Mouse (Mus musculus): ENCODE results near the gene Ncoa1. TPM values are rescaled to one million over a fixed set of nuclear protein-coding genes. Genes with fewer than 3 reads are reported as not detected.

The Ncoa1 gene
- polyA plus RNA-seq, 1 experiment from 2014 or later: 4.9 TPM

GRCm38 (mm10) chr12:4506810-4507430 lies 29.9 kb upstream of the Ncoa1 start:
- Histone ChIP-seq H3K4me2 (no peak overlapping the region), H3K4me1 (ENCODE audit: control insufficient read depth, insufficient read depth, low read length) (peaks cover 6% of the 10 kb centered on the region; the same call in 1 of the 2 replicates), H3K9ac (ENCODE audit: low read length) (no peak overlapping the region), H3K27ac (ENCODE audit: low read depth, low read length) (no peak overlapping the region), H3K4me3 (ENCODE audit: low read depth, low read length) (no peak overlapping the region), H3K36me3 (ENCODE audit: control insufficient read depth, insufficient read depth, low read length) (no peaks in the 10 kb centered on the region), H3K27me3 (ENCODE audit: control insufficient read depth, insufficient read depth, low read length) (no peaks in the 10 kb centered on the region), H3K9me3 (ENCODE audit: control insufficient read depth, low read length) (no peaks in the 10 kb centered on the region)
- no peak for ATAC-seq (ENCODE audit: low FRiP score)
- peak; percentile 75 for DNase-seq (ENCODE audit: low spot score, missing footprints)
- WGBS: 34% methylated on average over 7 of the region's 7 CpGs

- Histone ChIP-seq H3K4me2 (no peak overlapping the region), H3K4me1 (ENCODE audit: control insufficient read depth, insufficient read depth, low read length) (peaks cover 6% of the 10 kb centered on the region; the same call in 1 of the 2 replicates), H3K36me3 (ENCODE audit: control insufficient read depth, insufficient read depth, low read length) (no peaks in the 10 kb centered on the region), H3K9me3 (ENCODE audit: control insufficient read depth, low read length) (no peaks in the 10 kb centered on the region), H3K4me3 (ENCODE audit: low read depth, low read length) (no peak overlapping the region), H3K27ac (ENCODE audit: low read depth, low read length) (no peak overlapping the region), H3K27me3 (ENCODE audit: control insufficient read depth, insufficient read depth, low read length) (no peaks in the 10 kb centered on the region), H3K9ac (ENCODE audit: low read length) (no peak overlapping the region)
- ATAC-seq (ENCODE audit: low FRiP score) (no peak), DNase-seq (ENCODE audit: low spot score, missing footprints) (peak; percentile 59)
- 84% methylated on average over 6 of the region's 6 CpGs for WGBS
Measured at GRCm38 (mm10) chr12:4505298-4505697, 28.3 kb upstream of the Ncoa1 start.

GRCm38 (mm10) chr12:4503673-4504326 lies 26.8 kb upstream of the Ncoa1 start:
- WGBS: 65% methylated on average over 2 of the region's 2 CpGs
- no peak overlapping the region for H3K27ac ChIP-seq (ENCODE audit: low read depth, low read length)
- H3K36me3 ChIP-seq (ENCODE audit: control insufficient read depth, insufficient read depth, low read length): no peaks in the 10 kb centered on the region
- no peaks in the 10 kb centered on the region for H3K27me3 ChIP-seq (ENCODE audit: control insufficient read depth, insufficient read depth, low read length)
- ATAC-seq (ENCODE audit: low FRiP score) (peak; percentile 40; the same call in 1 of the 2 replicates), DNase-seq (ENCODE audit: low spot score, missing footprints) (peak; percentile 60)
- H3K9me3 ChIP-seq (ENCODE audit: control insufficient read depth, low read length): no peaks in the 10 kb centered on the region
- H3K4me2 ChIP-seq: no peak overlapping the region
- H3K4me1 ChIP-seq (ENCODE audit: control insufficient read depth, insufficient read depth, low read length): peaks cover 6% of the 10 kb centered on the region; the same call in 1 of the 2 replicates
- no peak overlapping the region for H3K4me3 ChIP-seq (ENCODE audit: low read depth, low read length)
- H3K9ac ChIP-seq (ENCODE audit: low read length): no peak overlapping the region

GRCm38 (mm10) chr12:4501916-4502315 lies 24.9 kb upstream of the Ncoa1 start:
- peak; percentile 57 for DNase-seq (ENCODE audit: low spot score, missing footprints)
- Histone ChIP-seq H3K4me2 (no peak overlapping the region), H3K36me3 (ENCODE audit: control insufficient read depth, insufficient read depth, low read length) (no peaks in the 10 kb centered on the region), H3K9me3 (ENCODE audit: control insufficient read depth, low read length) (no peaks in the 10 kb centered on the region), H3K27me3 (ENCODE audit: control insufficient read depth, insufficient read depth, low read length) (no peaks in the 10 kb centered on the region), H3K4me1 (ENCODE audit: control insufficient read depth, insufficient read depth, low read length) (peaks cover 3% of the 10 kb centered on the region; the same call in 1 of the 2 replicates), H3K27ac (ENCODE audit: low read depth, low read length) (no peak overlapping the region), H3K4me3 (ENCODE audit: low read depth, low read length) (no peak overlapping the region), H3K9ac (ENCODE audit: low read length) (no peak overlapping the region)
- no peak for ATAC-seq (ENCODE audit: low FRiP score)
- WGBS: 48% methylated on average over 3 of the region's 3 CpGs

GRCm38 (mm10) chr12:4500516-4500915 lies 23.5 kb upstream of the Ncoa1 start:
- Histone ChIP-seq H3K9me3 (ENCODE audit: control insufficient read depth, low read length) (no peaks in the 10 kb centered on the region), H3K4me2 (no peak overlapping the region), H3K4me3 (ENCODE audit: low read depth, low read length) (no peak overlapping the region), H3K27me3 (ENCODE audit: control insufficient read depth, insufficient read depth, low read length) (no peaks in the 10 kb centered on the region), H3K4me1 (ENCODE audit: control insufficient read depth, insufficient read depth, low read length) (peaks cover 3% of the 10 kb centered on the region; the same call in 1 of the 2 replicates), H3K36me3 (ENCODE audit: control insufficient read depth, insufficient read depth, low read length) (no peaks in the 10 kb centered on the region), H3K9ac (ENCODE audit: low read length) (no peak overlapping the region), H3K27ac (ENCODE audit: low read depth, low read length) (no peak overlapping the region)
- peak; percentile 54 for DNase-seq (ENCODE audit: low spot score, missing footprints)
- ATAC-seq (ENCODE audit: low FRiP score): no peak
- 94% methylated on average over 4 of the region's 4 CpGs for WGBS

- peak; percentile 41 for DNase-seq (ENCODE audit: low spot score, missing footprints)
- Histone ChIP-seq H3K27ac (ENCODE audit: low read depth, low read length) (no peak overlapping the region), H3K4me3 (ENCODE audit: low read depth, low read length) (no peak overlapping the region), H3K9me3 (ENCODE audit: control insufficient read depth, low read length) (no peaks in the 10 kb centered on the region), H3K4me2 (no peak overlapping the region), H3K4me1 (ENCODE audit: control insufficient read depth, insufficient read depth, low read length) (peaks cover 3% of the 10 kb centered on the region; the same call in 1 of the 2 replicates), H3K36me3 (ENCODE audit: control insufficient read depth, insufficient read depth, low read length) (no peaks in the 10 kb centered on the region), H3K9ac (ENCODE audit: low read length) (no peak overlapping the region), H3K27me3 (ENCODE audit: control insufficient read depth, insufficient read depth, low read length) (no peaks in the 10 kb centered on the region)
- WGBS: 73% methylated on average over 3 of the region's 3 CpGs
- ATAC-seq (ENCODE audit: low FRiP score): no peak
Measured at GRCm38 (mm10) chr12:4499651-4500175, 22.7 kb upstream of the Ncoa1 start.

GRCm38 (mm10) chr12:4488411-4488810 lies 11.4 kb upstream of the Ncoa1 start:
- no peak for ATAC-seq (ENCODE audit: low FRiP score)

GRCm38 (mm10) chr12:4483386-4483785 lies 6.4 kb upstream of the Ncoa1 start:
- DNase-seq (ENCODE audit: low spot score, missing footprints): no peak
- Histone ChIP-seq H3K4me2 (no peak overlapping the region), H3K4me3 (ENCODE audit: low read depth, low read length) (no peak overlapping the region), H3K36me3 (ENCODE audit: control insufficient read depth, insufficient read depth, low read length) (no peaks in the 10 kb centered on the region), H3K4me1 (ENCODE audit: control insufficient read depth, insufficient read depth, low read length) (peaks cover 6% of the 10 kb centered on the region; the same call in 1 of the 2 replicates), H3K27me3 (ENCODE audit: control insufficient read depth, insufficient read depth, low read length) (peaks cover 2% of the 10 kb centered on the region; the same call in 1 of the 2 replicates), H3K27ac (ENCODE audit: low read depth, low read length) (no peak overlapping the region), H3K9ac (ENCODE audit: low read length) (no peak overlapping the region), H3K9me3 (ENCODE audit: control insufficient read depth, low read length) (no peaks in the 10 kb centered on the region)
- no peak for ATAC-seq (ENCODE audit: low FRiP score)
- 77% methylated on average over 4 of the region's 4 CpGs for WGBS

More at GRCm38 (mm10) chr12:4488411-4488810, 11.4 kb upstream of the Ncoa1 start:
- Histone ChIP-seq H3K36me3 (ENCODE audit: control insufficient read depth, insufficient read depth, low read length) (no peaks in the 10 kb centered on the region), H3K4me1 (ENCODE audit: control insufficient read depth, insufficient read depth, low read length) (no peaks in the 10 kb centered on the region), H3K4me2 (no peak overlapping the region), H3K27me3 (ENCODE audit: control insufficient read depth, insufficient read depth, low read length) (no peaks in the 10 kb centered on the region), H3K4me3 (ENCODE audit: low read depth, low read length) (no peak overlapping the region), H3K9ac (ENCODE audit: low read length) (no peak overlapping the region), H3K27ac (ENCODE audit: low read depth, low read length) (no peak overlapping the region), H3K9me3 (ENCODE audit: control insufficient read depth, low read length) (no peaks in the 10 kb centered on the region)
- WGBS: 88% methylated on average over 6 of the region's 6 CpGs
- no peak for DNase-seq (ENCODE audit: low spot score, missing footprints)

GRCm38 (mm10) chr12:4481687-4482086 lies 4.7 kb upstream of the Ncoa1 start:
- H3K36me3 ChIP-seq (ENCODE audit: control insufficient read depth, insufficient read depth, low read length): no peaks in the 10 kb centered on the region
- peaks cover 5% of the 10 kb centered on the region; the same call in 1 of the 2 replicates for H3K27me3 ChIP-seq (ENCODE audit: control insufficient read depth, insufficient read depth, low read length)
- H3K9ac ChIP-seq (ENCODE audit: low read length): no peak overlapping the region
- 59% methylated on average over 5 of the region's 5 CpGs for WGBS
- H3K4me3 ChIP-seq (ENCODE audit: low read depth, low read length): no peak overlapping the region
- H3K4me1 ChIP-seq (ENCODE audit: control insufficient read depth, insufficient read depth, low read length): peaks cover 6% of the 10 kb centered on the region; the same call in 1 of the 2 replicates
- no peaks in the 10 kb centered on the region for H3K9me3 ChIP-seq (ENCODE audit: control insufficient read depth, low read length)
- DNase-seq (ENCODE audit: low spot score, missing footprints) (no peak), ATAC-seq (ENCODE audit: low FRiP score) (no peak)
- H3K27ac ChIP-seq (ENCODE audit: low read depth, low read length): no peak overlapping the region
- H3K4me2 ChIP-seq: no peak overlapping the region
